Mouse (Mus musculus) lung, embryonic 16.5 days (tissue): Measurements from ENCODE around the gene Pde4c. TPM values are rescaled to one million over a fixed set of nuclear protein-coding genes. Genes with fewer than 3 reads are reported as not detected.

ENCODE experiments used
- ATAC-seq: fragments of 200-750 bp; cut with Nextera tagmentation; 2 replicates; pipeline ENCODE4 v1.8.0; 2017; ENCODE audit warnings: low read depth, mild to moderate bottlenecking, moderate library complexity
- H3K27ac ChIP-seq: fragments of 300-500 bp; sonication (generic); 2 replicates; pipeline ENCODE4 v1.5.1; 2014; ENCODE audit warnings: mild to moderate bottlenecking, control low read depth, low read length
- H3K27me3 ChIP-seq: fragments of 300-500 bp; sonication (generic); 2 replicates; pipeline ENCODE4 v1.6.1; 2014; ENCODE audit warnings: low read depth, low read length, mixed read lengths; ENCODE audit not compliant: control insufficient read depth, insufficient read depth
- H3K36me3 ChIP-seq: fragments of 300-500 bp; sonication (generic); 2 replicates; pipeline ENCODE4 v1.6.1; 2014; ENCODE audit warnings: low read length; ENCODE audit not compliant: control insufficient read depth, insufficient read depth
- H3K4me1 ChIP-seq: fragments of 300-500 bp; sonication (generic); replicated peaks from 2 replicates; pipeline ENCODE4 v1.6.1; 2014; ENCODE audit warnings: low read length, mixed read lengths; ENCODE audit not compliant: control insufficient read depth, insufficient read depth
- H3K4me2 ChIP-seq: fragments of 300-500 bp; sonication (generic); 2 replicates; pipeline ENCODE4 v1.6.1; 2014; ENCODE audit warnings: low read depth, low read length, control low read depth
- H3K4me3 ChIP-seq: fragments of 300-500 bp; sonication (generic); 2 replicates; pipeline ENCODE4 v1.5.1; 2014; ENCODE audit warnings: mild to moderate bottlenecking, low read length, control low read depth
- H3K9ac ChIP-seq: fragments of 300-500 bp; sonication (generic); 2 replicates; pipeline ENCODE4 v1.6.1; 2014; ENCODE audit warnings: low read length, control low read depth
- H3K9me3 ChIP-seq: fragments of 300-500 bp; sonication (generic); 2 replicates; pipeline ENCODE4 v1.6.1; 2016; ENCODE audit warnings: low read length; ENCODE audit not compliant: control insufficient read depth
- WGBS: fragments of 180-500 bp; shearing (Covaris S2); extraction: QIAGEN DNeasy Blood & Tissue Kit; methylation state at CpG from one replicate; pipeline ENCODE4 v1.1.7; 2014; 5-methylcytosine and 5-hydroxymethylcytosine counted together
- polyA plus RNA-seq: library from polyadenylated mRNA; unstranded; fragments of >200 nt; fragmentation: Nextera tagmentation; extraction: Ambion mirVana; gene quantifications from 2 replicates; pipeline ENCODE4 v1.2.1, GENCODE M21; 2015

The Pde4c gene
- polyA plus RNA-seq, 1 experiment from 2014 or later, result 0.10 TPM

GRCm38 (mm10) chr8:70758308-70758615 is 34.7 kb downstream of the Pde4c start:
- no peak overlapping the region for H3K4me3 ChIP-seq
- H3K36me3 ChIP-seq, result peaks cover 12% of the 10 kb centered on the region
- H3K4me1 ChIP-seq, result peaks cover 28% of the 10 kb centered on the region
- H3K4me2 ChIP-seq, result no peak overlapping the region
- no peaks in the 10 kb centered on the region for H3K9me3 ChIP-seq
- no peaks in the 10 kb centered on the region for H3K27me3 ChIP-seq
- 79% methylated on average over 7 of the region's 7 CpGs for WGBS
- ATAC-seq, result no peak
- no peak overlapping the region for H3K27ac ChIP-seq
- no peak overlapping the region for H3K9ac ChIP-seq

DNA sequence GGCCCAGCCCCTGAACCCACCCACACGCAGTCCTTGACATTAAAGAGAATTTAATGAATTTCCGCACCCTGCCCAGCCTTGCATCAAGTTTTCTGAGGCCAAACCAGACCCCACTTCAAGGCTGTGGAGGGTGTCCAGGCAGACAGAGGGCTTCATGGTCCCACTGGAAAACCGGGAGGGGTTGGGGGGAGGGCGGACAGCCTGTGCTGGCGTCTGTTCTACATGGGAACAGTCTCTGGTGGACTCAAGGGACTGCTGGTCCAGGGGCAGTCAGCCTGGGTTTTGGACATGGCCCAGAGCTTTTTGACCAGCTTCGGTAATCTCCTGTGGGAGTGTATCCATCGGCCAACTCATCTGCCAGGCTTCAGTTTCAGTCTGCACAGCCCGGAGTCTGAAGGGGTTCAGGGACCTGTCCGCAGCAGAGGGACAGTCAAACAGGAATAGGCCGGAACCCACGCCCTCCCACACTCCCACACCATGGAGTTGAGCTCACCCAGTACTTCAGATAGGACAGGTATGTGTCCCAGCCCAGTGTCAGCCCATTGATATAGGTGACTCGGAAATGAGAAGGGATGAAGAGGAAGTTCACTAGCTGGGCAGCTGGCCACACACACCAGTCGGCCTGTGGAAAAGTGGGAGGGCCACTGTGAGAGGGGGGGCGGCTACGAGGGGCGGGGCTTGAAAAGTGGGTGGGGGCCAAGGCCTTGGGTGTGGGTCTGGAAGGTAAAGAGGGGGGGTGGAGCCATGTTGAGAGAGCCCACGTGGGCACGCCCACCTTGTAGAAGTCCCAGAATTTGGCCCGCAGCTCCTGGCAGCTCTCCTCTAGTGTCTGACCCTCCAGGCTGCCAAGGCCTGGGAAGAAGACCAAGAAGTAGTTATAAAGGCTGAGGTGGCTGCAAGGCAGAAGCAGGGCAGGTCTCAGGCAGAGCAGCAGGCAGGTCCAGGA is 35.4 kb downstream of the Pde4c start:
- Histone ChIP-seq H3K9me3 (no peaks in the 10 kb centered on the region), H3K27me3 (no peaks in the 10 kb centered on the region), H3K4me3 (no peak overlapping the region), H3K9ac (no peak overlapping the region), H3K36me3 (peaks cover 12% of the 10 kb centered on the region), H3K27ac (no peak overlapping the region), H3K4me2 (no peak overlapping the region), H3K4me1 (peaks cover 26% of the 10 kb centered on the region)
- ATAC-seq, result no peak
- WGBS, result 56% methylated on average over 19 of the region's 19 CpGs

- no peaks in the 10 kb centered on the region for H3K9me3 ChIP-seq
- H3K36me3 ChIP-seq, result peaks cover 12% of the 10 kb centered on the region
- peak overlapping the region; percentile 32; the same call in 1 of the 2 replicates for H3K27ac ChIP-seq
- 0% methylated on average over 22 of the region's 22 CpGs for WGBS
- peak overlapping the region; percentile 70 for H3K4me3 ChIP-seq
- H3K4me1 ChIP-seq, result peaks cover 22% of the 10 kb centered on the region
- H3K9ac ChIP-seq, result peak overlapping the region; percentile 86
- ATAC-seq, result no peak; the same call in 1 of the 2 replicates
- H3K4me2 ChIP-seq, result peak overlapping the region; percentile 99
- H3K27me3 ChIP-seq, result no peaks in the 10 kb centered on the region
Observed at GRCm38 (mm10) chr8:70760350-70760749, 36.8 kb downstream of the Pde4c start.

GRCm38 (mm10) chr8:70760775-70761406 is 37.4 kb downstream of the Pde4c start, which contains the start of gene Mpv17l2:
Gene Mpv17l2, minus strand, starts transcription at chr8:70760946.
- Histone ChIP-seq H3K4me2 (peak within 1 kb of the TSS; percentile 99), H3K9me3 (no peaks in the 10 kb centered on the region), H3K9ac (peak within 1 kb of the TSS; percentile 86), H3K27ac (peak within 1 kb of the TSS; percentile 58), H3K4me1 (peaks cover 22% of the 10 kb centered on the region), H3K27me3 (no peaks in the 10 kb centered on the region), H3K4me3 (peak within 1 kb of the TSS; percentile 70), H3K36me3 (peaks cover 12% of the 10 kb centered on the region)
- ATAC-seq, result peak; percentile 96
- WGBS, result 1% methylated on average over 55 of the region's 55 CpGs

GRCm38 (mm10) chr8:70762118-70762517 is 38.6 kb downstream of the Pde4c start:
- H3K9me3 ChIP-seq, result no peaks in the 10 kb centered on the region
- no peak overlapping the region for H3K4me2 ChIP-seq

DNA sequence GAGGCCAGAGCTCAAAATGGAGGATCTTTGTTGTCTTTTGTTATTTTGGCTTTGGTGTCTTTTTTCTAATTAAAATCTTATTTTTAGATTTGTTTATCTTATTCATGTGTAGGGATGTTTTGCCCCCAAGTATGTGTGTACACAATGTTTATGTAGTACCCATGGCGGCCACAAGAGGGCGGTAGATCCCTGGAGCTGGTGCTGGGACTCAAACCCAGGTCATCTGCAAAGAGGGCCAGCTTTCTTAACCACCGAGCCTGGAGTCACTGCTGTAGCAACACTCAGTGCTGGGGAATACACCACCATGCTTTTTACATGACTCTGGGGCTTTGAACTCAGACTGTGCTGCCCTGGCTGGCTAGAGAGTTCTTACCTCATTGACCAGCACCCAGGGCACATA is 39.8 kb downstream of the Pde4c start:
- Histone ChIP-seq H3K4me3 (no peak overlapping the region), H3K4me1 (peaks cover 32% of the 10 kb centered on the region), H3K9me3 (no peaks in the 10 kb centered on the region), H3K9ac (no peak overlapping the region), H3K36me3 (peaks cover 2% of the 10 kb centered on the region), H3K27ac (no peak overlapping the region), H3K27me3 (no peaks in the 10 kb centered on the region), H3K4me2 (no peak overlapping the region)
- no peak for ATAC-seq
- 10% methylated on average over 3 of the region's 3 CpGs for WGBS

More at GRCm38 (mm10) chr8:70762118-70762517, 38.6 kb downstream of the Pde4c start:
- 81% methylated on average over 1 of the region's 1 CpGs for WGBS
- no peak for ATAC-seq
- no peak overlapping the region for H3K27ac ChIP-seq
- H3K4me3 ChIP-seq, result no peak overlapping the region
- no peak overlapping the region for H3K9ac ChIP-seq
- peaks cover 4% of the 10 kb centered on the region; the same call in 1 of the 2 replicates for H3K36me3 ChIP-seq
- peaks cover 32% of the 10 kb centered on the region for H3K4me1 ChIP-seq
- no peaks in the 10 kb centered on the region for H3K27me3 ChIP-seq

DNA sequence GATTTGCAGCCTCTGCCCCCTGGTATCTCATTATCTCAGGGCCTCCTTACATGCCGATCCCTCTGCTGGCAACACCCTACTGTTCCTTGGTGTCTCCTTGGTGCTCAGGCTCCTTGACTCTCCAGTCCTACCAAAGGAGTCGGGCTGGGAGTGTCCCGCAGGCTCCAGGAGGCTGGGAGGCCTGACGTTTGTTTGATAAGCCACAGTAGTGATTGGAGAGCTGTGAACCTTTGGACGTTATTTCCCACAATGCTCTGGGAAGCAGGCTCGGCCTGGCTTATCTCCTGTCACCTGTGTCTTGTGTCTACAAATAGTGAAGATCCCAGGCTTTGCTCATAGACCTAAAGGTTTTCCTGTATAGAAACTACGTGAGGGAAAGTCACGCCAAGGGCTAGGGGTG is 40.5 kb downstream of the Pde4c start:
- no peak overlapping the region for H3K27ac ChIP-seq
- no peaks in the 10 kb centered on the region for H3K27me3 ChIP-seq
- no peak overlapping the region for H3K4me2 ChIP-seq
- H3K4me3 ChIP-seq, result no peak overlapping the region
- 62% methylated on average over 8 of the region's 8 CpGs for WGBS
- no peak overlapping the region for H3K9ac ChIP-seq
- H3K36me3 ChIP-seq, result peaks cover 6% of the 10 kb centered on the region
- ATAC-seq, result no peak
- no peaks in the 10 kb centered on the region for H3K9me3 ChIP-seq
- peaks cover 25% of the 10 kb centered on the region for H3K4me1 ChIP-seq

- Histone ChIP-seq H3K27ac (no peak overlapping the region), H3K9ac (no peak overlapping the region), H3K9me3 (no peaks in the 10 kb centered on the region), H3K4me3 (no peak overlapping the region), H3K36me3 (peaks cover 6% of the 10 kb centered on the region), H3K4me1 (peaks cover 20% of the 10 kb centered on the region), H3K4me2 (no peak overlapping the region), H3K27me3 (no peaks in the 10 kb centered on the region)
- no peak for ATAC-seq
- WGBS, result 91% methylated on average over 13 of the region's 13 CpGs
Observed at GRCm38 (mm10) chr8:70764676-70765075, 41.2 kb downstream of the Pde4c start.

DNA sequence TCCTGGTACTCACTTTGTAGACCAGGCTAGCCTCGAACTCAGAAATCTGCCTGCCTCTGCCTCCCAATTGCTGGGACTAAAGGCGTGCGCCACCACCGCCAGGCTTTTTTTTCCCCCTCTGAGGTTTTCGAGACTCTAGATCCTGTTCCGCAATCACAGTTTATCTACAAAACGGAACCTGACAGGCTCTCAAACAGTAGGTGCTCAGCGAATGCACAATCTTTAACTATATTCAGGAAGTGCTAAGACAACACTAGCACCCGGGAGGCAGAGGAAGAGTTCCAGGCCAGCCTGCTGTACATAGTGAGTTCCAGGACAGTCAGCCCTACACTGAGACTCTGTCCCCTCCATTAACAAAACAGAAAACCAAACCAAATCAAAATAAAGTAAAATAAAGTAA is 41.8 kb downstream of the Pde4c start:
- Histone ChIP-seq H3K27me3 (no peaks in the 10 kb centered on the region), H3K27ac (no peak overlapping the region), H3K36me3 (peaks cover 6% of the 10 kb centered on the region), H3K4me2 (peak overlapping the region; percentile 95), H3K4me3 (peak overlapping the region; percentile 57), H3K9ac (peak overlapping the region; percentile 73), H3K4me1 (peaks cover 13% of the 10 kb centered on the region), H3K9me3 (no peaks in the 10 kb centered on the region)
- WGBS, result 63% methylated on average over 9 of the region's 9 CpGs
- ATAC-seq, result no peak
